ENCODE assay signal across 10 mouse cellular contexts in the genomic region with DNA sequence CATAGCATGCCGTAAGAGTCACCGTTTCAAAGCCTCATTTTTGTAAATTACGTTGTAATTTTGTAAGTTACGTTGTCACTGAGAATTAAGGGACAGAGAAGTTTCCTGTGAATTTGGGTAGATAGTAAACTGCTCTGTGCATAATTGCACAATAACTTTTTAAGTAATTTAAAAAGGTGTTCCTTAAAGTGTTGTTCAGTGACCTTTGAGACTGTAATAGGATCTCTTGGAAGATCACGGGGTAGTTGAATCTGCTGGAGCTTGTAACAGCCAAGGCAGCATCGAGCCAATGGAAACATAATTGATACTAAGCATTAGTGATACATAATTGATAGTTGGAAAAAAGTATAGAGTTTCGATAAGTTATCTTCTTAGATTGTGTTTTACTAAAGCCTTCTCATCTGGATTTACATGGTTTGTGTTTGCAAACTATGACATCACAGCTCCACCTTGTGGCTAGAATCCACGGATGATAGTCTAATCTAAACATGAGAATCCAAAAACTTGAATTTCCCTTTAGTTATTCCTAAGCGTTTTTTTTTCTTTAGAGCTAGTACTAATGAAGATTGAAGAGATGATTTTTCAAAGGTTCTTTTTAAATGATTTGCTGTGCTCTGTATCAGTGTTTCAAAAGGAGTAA.
DNase-seq lines count a peak whose midpoint lies in the region; ATAC-seq and TF ChIP-seq lines count a peak whose summit lies in the region.
"Had no signal": no experiment of that assay in that cellular context is flagged by ENCODE, and none has a peak within 500 bp of the region (broad histone marks: within the 10 kb centered on the region; RNA-seq: fewer than 3 reads in every experiment).

No protein-coding gene starts in this region.

- H3K9me3 ChIP-seq in intestine, embryonic 15.5 days = no peaks in the 10 kb centered on the region
- no peaks in the 10 kb centered on the region for H3K9me3 ChIP-seq in lung, postnatal 0 days (ENCODE audit: low read length)
- H3K9me3 ChIP-seq: hindbrain, embryonic 15.5 days had no signal

- peak; percentile 72 for ATAC-seq in intestine, embryonic 15.5 days
- no peak for ATAC-seq in lung, postnatal 0 days

- WGBS in intestine, embryonic 15.5 days = 59% methylated on average over 9 of the region's 9 CpGs
- WGBS in lung, postnatal 0 days = 55% methylated on average over 9 of the region's 9 CpGs

- H3K27ac ChIP-seq in intestine, embryonic 15.5 days = no peak overlapping the region
- no peak overlapping the region for H3K27ac ChIP-seq in lung, postnatal 0 days (ENCODE audit: low read length)
- H3K27ac ChIP-seq: hindbrain, embryonic 15.5 days had no signal

- H3K4me3 ChIP-seq in intestine, embryonic 15.5 days (replicated peaks) = no peak overlapping the region
- H3K4me3 ChIP-seq in lung, postnatal 0 days (ENCODE audit: low read depth, low read length) = no peak overlapping the region
- H3K4me3 ChIP-seq: hindbrain, embryonic 15.5 days; myocyte had no signal

- H3K9ac ChIP-seq in intestine, embryonic 15.5 days = no peak overlapping the region
- no peak overlapping the region for H3K9ac ChIP-seq in lung, postnatal 0 days (replicated peaks; ENCODE audit: low read depth)
- H3K9ac ChIP-seq: hindbrain, embryonic 15.5 days had no signal

- peak; percentile 49 for DNase-seq in gastrocnemius, adult 18-20 months (ENCODE audit: low spot score)
- DNase-seq in gastrocnemius, adult 8-10 months (ENCODE audit: low spot score in 2 of 2) = no peak
- DNase-seq in urinary bladder, postnatal 25 days (ENCODE audit: low spot score) = peak; percentile 53
- no peak for DNase-seq in urinary bladder, adult 2 months (ENCODE audit: low spot score)
- peak; percentile 68 for DNase-seq in embryo, embryonic 10.5 days (ENCODE audit: low spot score)
- DNase-seq in lung, postnatal 0 days (ENCODE audit: low spot score) = peak; percentile 66
- DNase-seq in thymus, postnatal 4 days = peak; percentile 64

- no peak for TF ChIP-seq EP300 in lung, postnatal 0 days (IDR thresholded peaks at IDR 0.05)

- H3K4me2 ChIP-seq in intestine, embryonic 15.5 days (replicated peaks) = no peak overlapping the region
- H3K4me2 ChIP-seq in lung, postnatal 0 days (replicated peaks; ENCODE audit: low read depth, low read length) = no peak overlapping the region
- H3K4me2 ChIP-seq: hindbrain, embryonic 15.5 days had no signal

- peak; percentile 76 for TF ChIP-seq CTCF in lung, postnatal 0 days (IDR thresholded peaks at IDR 0.05)

- no peaks in the 10 kb centered on the region for H3K27me3 ChIP-seq in intestine, embryonic 15.5 days (replicated peaks)
- no peaks in the 10 kb centered on the region for H3K27me3 ChIP-seq in lung, postnatal 0 days (replicated peaks; ENCODE audit: insufficient read depth, low read length)
- H3K27me3 ChIP-seq: hindbrain, embryonic 15.5 days had no signal

- no peaks in the 10 kb centered on the region for H3K36me3 ChIP-seq in intestine, embryonic 15.5 days
- H3K36me3 ChIP-seq in lung, postnatal 0 days (ENCODE audit: insufficient read depth, low read length) = peaks cover 11% of the 10 kb centered on the region; the same call in 1 of the 2 replicates
- H3K36me3 ChIP-seq: hindbrain, embryonic 15.5 days had no signal

- no peaks in the 10 kb centered on the region for H3K4me1 ChIP-seq in intestine, embryonic 15.5 days (replicated peaks)
- no peaks in the 10 kb centered on the region for H3K4me1 ChIP-seq in lung, postnatal 0 days (ENCODE audit: insufficient read depth, low read depth, low read length)
- H3K4me1 ChIP-seq: hindbrain, embryonic 15.5 days had no signal

Comparison
In these comparisons a context has a peak if more than half of its experiments do, and no peak if none do; other contexts are left out.
1. DNase-seq: peak in gastrocnemius, adult 18-20 months (single experiment), urinary bladder, postnatal 25 days (single experiment), embryo, embryonic 10.5 days (single experiment), lung, postnatal 0 days (single experiment) and thymus, postnatal 4 days (single experiment); none in gastrocnemius, adult 8-10 months (0 of 2) and urinary bladder, adult 2 months (single experiment).